Mouse (Mus musculus) layer of hippocampus, adult 18-20 months (tissue): ENCODE data around the gene Chpt1. TPM values are rescaled to one million over a fixed set of nuclear protein-coding genes. Genes with fewer than 3 reads are reported as not detected.
A peak's percentile ranks its signal among the peaks of the same experiment; 100 is the strongest.

ENCODE experiments used
- DNase-seq, 2 experiments: peaks; one replicate each; pipeline ENCODE4 v3.0.0; 2022; ENCODE audit warnings: low spot score in 2 of 2
- total RNA-seq, 2 experiments: library from RNA; stranded (reverse); gene quantifications; 2 replicates each; pipeline ENCODE4 v1.2.3; 2021

Gene Chpt1
- total RNA-seq, 2 experiments from 2014 or later, result 39.3 to 39.5 TPM

DNA sequence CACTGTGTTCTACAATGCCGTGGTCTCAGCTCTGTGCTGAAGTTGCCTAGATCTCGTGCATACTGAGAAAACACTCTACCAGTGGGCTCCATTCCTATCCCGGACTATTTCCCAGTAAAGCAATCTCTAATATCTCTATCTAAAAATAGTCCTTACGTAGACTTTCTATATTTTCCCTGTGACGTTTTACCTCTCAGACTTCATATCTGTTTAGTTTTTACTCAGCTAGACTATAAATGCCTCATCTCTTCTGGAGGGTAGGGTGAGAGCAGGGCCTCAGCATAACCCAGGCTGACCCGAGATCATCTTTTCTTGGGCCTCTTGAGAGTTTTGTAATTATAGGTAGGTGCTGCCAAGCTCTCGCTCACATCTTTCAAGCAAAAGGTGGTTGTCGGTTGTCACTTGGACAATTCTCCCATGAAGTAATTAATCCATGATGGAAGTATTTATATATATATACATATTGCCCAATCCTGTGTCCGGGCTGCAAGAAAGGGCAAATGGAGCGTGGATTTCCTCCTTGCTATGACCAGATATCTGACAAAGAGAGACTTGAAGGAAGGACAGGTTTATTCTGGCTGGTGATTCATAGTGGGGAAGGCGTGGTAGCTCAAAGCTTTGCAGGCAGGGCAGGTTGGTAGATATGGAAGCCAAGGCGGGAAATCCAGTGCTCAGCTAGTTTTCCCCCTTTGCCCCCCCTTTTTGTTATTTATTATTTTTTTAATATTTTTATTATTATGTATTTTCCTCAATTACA lies 95.8 kb downstream of the Chpt1 start:
- no peak for DNase-seq

GRCm38 (mm10) chr10:88405812-88406211 lies 98.1 kb downstream of the Chpt1 start:
- peak; percentile 27 to 63 for DNase-seq

DNA sequence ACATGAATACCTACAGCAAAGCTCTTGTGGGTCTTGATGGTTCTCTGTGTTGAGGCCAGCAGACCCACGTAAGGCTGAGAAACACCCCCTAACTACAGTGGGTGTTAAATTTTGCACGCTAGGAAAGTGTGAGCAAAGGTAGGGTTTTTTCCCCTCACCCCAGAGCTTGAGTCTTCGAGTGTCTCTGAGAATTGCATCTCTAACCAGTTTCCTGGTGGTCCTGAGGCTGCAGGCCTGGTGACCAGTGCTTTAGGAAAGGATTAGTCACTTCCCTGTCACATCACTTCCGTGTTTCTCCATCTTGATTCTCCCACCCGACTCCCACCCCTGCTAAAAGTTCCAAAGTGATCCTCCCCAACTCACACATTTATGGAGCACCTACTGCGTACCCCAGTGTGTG lies 99.7 kb downstream of the Chpt1 start:
- no peak for DNase-seq

- DNase-seq, result no peak
Observed at GRCm38 (mm10) chr10:88403021-88403420, 100.9 kb downstream of the Chpt1 start.

Other genes starting within 250 kb of the Chpt1 start
- 1 to 10 TPM in 1 of 2 experiments, under 1 TPM in 1; 0.87 to 1.9 TPM for gene Dram1, start 125.0 kb downstream of the Chpt1 start, total RNA-seq
- gene Gnptab, start 124.9 kb downstream of the Chpt1 start, total RNA-seq, result 10 to 100 TPM; 65.9 to 69.2 TPM
- gene Sycp3, start 44.5 kb downstream of the Chpt1 start, total RNA-seq, result under 1 TPM in 1 of 2 experiments, not detected in 1; 0.37 TPM
- gene Mybpc1, start 101.1 kb upstream of the Chpt1 start, total RNA-seq, result 1 to 10 TPM; 2.0 to 2.8 TPM
- not detected for gene Spic, start 180.9 kb upstream of the Chpt1 start, total RNA-seq
- gene Arl1, start 226.8 kb upstream of the Chpt1 start, total RNA-seq, result 100 to 1,000 TPM; 136 to 138 TPM